8 mouse cellular contexts compared by ENCODE assay signal in the genomic region with DNA sequence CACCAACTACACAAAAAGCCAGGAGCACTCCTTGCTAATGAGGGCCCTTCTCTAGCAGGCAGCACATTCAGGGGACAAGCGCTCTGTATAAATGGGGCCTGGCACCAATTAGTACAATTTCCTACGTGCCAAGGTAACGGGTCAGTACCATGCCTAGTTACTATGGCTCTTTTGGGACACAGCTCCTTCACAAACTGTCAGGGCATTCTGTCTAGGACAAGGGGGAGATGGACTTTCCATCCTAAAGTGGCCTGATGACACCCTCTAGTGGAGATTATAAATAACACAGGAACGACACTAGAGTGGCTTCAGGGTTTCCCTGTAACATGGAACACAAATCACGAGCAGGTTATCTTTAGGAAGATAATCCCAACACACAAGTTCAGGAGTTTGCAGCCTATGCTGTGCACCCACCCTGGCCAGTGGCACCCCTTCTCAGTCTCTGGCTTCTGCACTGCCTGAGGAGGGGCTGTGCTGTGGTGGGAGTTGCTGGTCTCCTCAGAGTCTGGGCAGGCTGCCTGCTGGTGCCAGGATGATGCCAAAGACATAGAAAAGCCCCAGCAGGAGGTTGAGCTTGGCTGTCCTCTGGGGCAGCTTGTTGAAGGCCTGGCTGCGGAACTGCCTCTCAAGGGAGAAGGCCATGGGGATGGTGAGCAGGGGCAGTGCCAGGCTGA. TPM values are rescaled to one million over a fixed set of nuclear protein-coding genes. Genes with fewer than 3 reads are reported as not detected.
DNase-seq lines count a peak whose midpoint lies in the region; ATAC-seq and TF ChIP-seq lines count a peak whose summit lies in the region.

No protein-coding gene starts in this region.

- WGBS in midbrain, embryonic 11.5 days, result 63% methylated on average over 6 of the region's 6 CpGs
- 71% methylated on average over 6 of the region's 6 CpGs for WGBS in midbrain, embryonic 10.5 days
- WGBS in olfactory bulb, adult 2 months, result 38% methylated on average over 6 of the region's 6 CpGs

- H3K4me1 ChIP-seq in midbrain, embryonic 11.5 days (ENCODE audit: control insufficient read depth, insufficient read depth, low read length), result no peaks in the 10 kb centered on the region
- 0 out of 2 replicates have a peak, but pooled peaks cover 7% of the 10 kb centered on the region for H3K4me1 ChIP-seq in midbrain, embryonic 10.5 days
- no peaks in the 10 kb centered on the region for H3K4me1 ChIP-seq in cortical plate, adult 2 months (ENCODE audit: control insufficient read depth, insufficient read depth, low read length)
- peaks cover 6% of the 10 kb centered on the region for H3K4me1 ChIP-seq in olfactory bulb, adult 2 months (ENCODE audit: control insufficient read depth, insufficient read depth, low read length)

- H3K36me3 ChIP-seq in midbrain, embryonic 11.5 days (ENCODE audit: control insufficient read depth, insufficient read depth, low read length), result no peaks in the 10 kb centered on the region
- peaks cover 37% of the 10 kb centered on the region for H3K36me3 ChIP-seq in midbrain, embryonic 10.5 days

- H3K27me3 ChIP-seq in midbrain, embryonic 11.5 days (ENCODE audit: control insufficient read depth, insufficient read depth, low read length), result no peaks in the 10 kb centered on the region
- H3K27me3 ChIP-seq in midbrain, embryonic 10.5 days (ENCODE audit: low read depth, poor library complexity, severe bottlenecking), result no peaks in the 10 kb centered on the region

- H3K27ac ChIP-seq in midbrain, embryonic 11.5 days (ENCODE audit: low read depth, low read length), result no peak overlapping the region
- no peak overlapping the region for H3K27ac ChIP-seq in midbrain, embryonic 10.5 days (replicated peaks)
- H3K27ac ChIP-seq in cortical plate, adult 2 months (ENCODE audit: insufficient read depth, low read length), result no peak overlapping the region; the same call in 1 of the 2 replicates
- H3K27ac ChIP-seq in layer of hippocampus, adult 2 months, result peak overlapping the region; percentile 63
- H3K27ac ChIP-seq in olfactory bulb, adult 2 months (ENCODE audit: insufficient read depth, low read depth, low read length), result 0 out of 2 replicates have a peak overlapping the region, but pooled peaks have one; percentile 25

- H3K9me3 ChIP-seq in midbrain, embryonic 11.5 days (ENCODE audit: control insufficient read depth, low read length), result no peaks in the 10 kb centered on the region
- H3K9me3 ChIP-seq in midbrain, embryonic 10.5 days (replicated peaks), result no peaks in the 10 kb centered on the region

- no peak overlapping the region for H3K9ac ChIP-seq in midbrain, embryonic 11.5 days (ENCODE audit: low read length)

- TF ChIP-seq CTCF in cortical plate, adult 2 months (IDR thresholded peaks at IDR 0.05; ENCODE audit: extremely low read depth, insufficient read depth, low read length), result peak; percentile 63
- TF ChIP-seq CTCF in layer of hippocampus, adult 2 months (conservative IDR thresholded peaks at IDR 0.05), result peak; percentile 88
- no peak for TF ChIP-seq CTCF in olfactory bulb, adult 2 months (IDR thresholded peaks at IDR 0.05; ENCODE audit: insufficient read depth, low read depth, low read length)

- H3K4me3 ChIP-seq in midbrain, embryonic 11.5 days (ENCODE audit: low read depth, low read length), result no peak overlapping the region
- H3K4me3 ChIP-seq in midbrain, embryonic 10.5 days, result no peak overlapping the region
- no peak overlapping the region for H3K4me3 ChIP-seq in cortical plate, adult 2 months (ENCODE audit: insufficient read depth, low read length)
- H3K4me3 ChIP-seq in layer of hippocampus, adult 2 months, result no peak overlapping the region
- no peak overlapping the region for H3K4me3 ChIP-seq in olfactory bulb, adult 2 months (ENCODE audit: insufficient read depth, low read depth, low read length)

- DNase-seq in midbrain, embryonic 11.5 days (ENCODE audit: low spot score, missing footprints), result peak; percentile 69
- DNase-seq in midbrain, embryonic 10.5 days (ENCODE audit: low spot score), result no peak
- peak; percentile 58 to 71 for DNase-seq in layer of hippocampus, adult 2 months (ENCODE audit: low spot score in 2 of 2)
- no peak for DNase-seq in spleen, postnatal 36 days (ENCODE audit: low spot score in 2 of 2)
- no peak for DNase-seq in urinary bladder, adult 2 months (ENCODE audit: low spot score)
- no peak for DNase-seq in ovary, postnatal 14 days (ENCODE audit: low spot score)

- no peak overlapping the region for H3K4me2 ChIP-seq in midbrain, embryonic 11.5 days

- ATAC-seq in midbrain, embryonic 11.5 days (ENCODE audit: low FRiP score), result peak; percentile 51; the same call in 1 of the 2 replicates

- no peak for TF ChIP-seq POLR2A in cortical plate, adult 2 months (IDR thresholded peaks at IDR 0.05; ENCODE audit: extremely low read depth, insufficient read depth, low read length)
- no peak for TF ChIP-seq POLR2A in olfactory bulb, adult 2 months (IDR thresholded peaks at IDR 0.05; ENCODE audit: insufficient read depth, low read depth, low read length)

RNA-seq across cellular contexts. Expression of gene Ubiad1, which starts 8.8 kb away (rescaled TPM):
- polyA plus RNA-seq in midbrain, embryonic 11.5 days (2014; fragmentation: Nextera tagmentation; extraction: Ambion mirVana), result 15.5 and 15.8 TPM in 2 replicates
- 26.2 and 28.3 TPM in 2 replicates for polyA plus RNA-seq in midbrain, embryonic 10.5 days (2016; fragmentation: Nextera tagmentation; extraction: Ambion mirVana)
- polyA plus RNA-seq in cortical plate, adult 2 months (2012; rRNA removed), result 9.4 and 9.6 TPM in 2 replicates
- 1 to 10 TPM; 8.1 to 8.7 TPM for total RNA-seq in layer of hippocampus, adult 2 months (2021)
- polyA plus RNA-seq in olfactory bulb, adult 2 months (2012; ENCODE audit: insufficient read depth, insufficient read length, low replicate concordance, missing spikeins), result not detected in 2 replicates
- 9.2 and 10.3 TPM in 2 replicates for polyA plus RNA-seq in urinary bladder, adult 2 months (2012; rRNA removed)

RNA-seq across cellular contexts. Expression of gene Mtor, which starts 12.6 kb away (rescaled TPM):
- polyA plus RNA-seq in midbrain, embryonic 11.5 days (2014; fragmentation: Nextera tagmentation; extraction: Ambion mirVana), result 30.5 and 30.9 TPM in 2 replicates
- 20.8 and 25.6 TPM in 2 replicates for polyA plus RNA-seq in midbrain, embryonic 10.5 days (2016; fragmentation: Nextera tagmentation; extraction: Ambion mirVana)
- 30.7 and 30.9 TPM in 2 replicates for polyA plus RNA-seq in cortical plate, adult 2 months (2012; rRNA removed)
- total RNA-seq in layer of hippocampus, adult 2 months (2021), result 100 to 1,000 TPM in 1 of 2 experiments, 10 to 100 TPM in 1; 95.2 to 100 TPM
- 53.3 TPM in 1 of 2 replicates, not detected in the other for polyA plus RNA-seq in olfactory bulb, adult 2 months (2012; ENCODE audit: insufficient read depth, insufficient read length, low replicate concordance, missing spikeins)
- 15.6 and 20.0 TPM in 2 replicates for polyA plus RNA-seq in urinary bladder, adult 2 months (2012; rRNA removed)

Comparison
In these comparisons a context has a peak if more than half of its experiments do, and no peak if none do; other contexts are left out.
1. DNase-seq: peak in midbrain, embryonic 11.5 days (single experiment) and layer of hippocampus, adult 2 months (2 of 2); none in midbrain, embryonic 10.5 days (single experiment), spleen, postnatal 36 days (0 of 2), urinary bladder, adult 2 months (single experiment) and ovary, postnatal 14 days (single experiment).
2. H3K27ac ChIP-seq: peak in layer of hippocampus, adult 2 months (single experiment) and olfactory bulb, adult 2 months (single experiment); none in midbrain, embryonic 11.5 days (single experiment), midbrain, embryonic 10.5 days (single experiment) and cortical plate, adult 2 months (single experiment).